Mouse (Mus musculus): Measurements from ENCODE around the gene Otud7b. TPM values are rescaled to one million over a fixed set of nuclear protein-coding genes. Genes with fewer than 3 reads are reported as not detected.

The Otud7b gene
- polyA plus RNA-seq, 1 experiment from 2014 or later = 10.4 TPM

DNA sequence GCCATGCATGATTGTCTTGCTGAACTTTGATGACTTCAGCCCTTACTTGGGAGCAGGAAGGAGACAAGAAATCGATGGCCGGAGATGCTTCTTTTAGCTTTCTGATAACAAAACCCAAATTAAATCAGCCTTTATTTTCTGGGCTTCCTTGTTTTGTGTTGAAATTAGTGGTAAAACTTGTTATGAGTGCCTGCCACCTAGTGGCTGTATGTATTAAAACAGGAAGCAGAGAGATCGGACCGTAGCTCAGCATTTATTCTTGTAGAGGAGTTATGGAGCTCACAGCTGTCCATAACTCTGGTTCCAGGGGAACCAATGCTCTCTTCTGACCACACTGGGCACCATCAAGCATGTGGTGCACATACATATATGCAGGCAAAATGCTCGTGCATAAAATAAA is 43.6 kb downstream of the Otud7b start:
- 0 out of 2 replicates have a peak, but pooled peaks cover 4% of the 10 kb centered on the region for H3K36me3 ChIP-seq (ENCODE audit: inconsistent target)
- no peaks in the 10 kb centered on the region for H3K79me2 ChIP-seq (ENCODE audit: inconsistent target)
- WGBS (ENCODE audit: missing documents) = 3% methylated on average over 5 of the region's 5 CpGs
- H3K4me3 ChIP-seq (ENCODE audit: inconsistent target) = no peak overlapping the region
- no peak overlapping the region for H3K27ac ChIP-seq

DNA sequence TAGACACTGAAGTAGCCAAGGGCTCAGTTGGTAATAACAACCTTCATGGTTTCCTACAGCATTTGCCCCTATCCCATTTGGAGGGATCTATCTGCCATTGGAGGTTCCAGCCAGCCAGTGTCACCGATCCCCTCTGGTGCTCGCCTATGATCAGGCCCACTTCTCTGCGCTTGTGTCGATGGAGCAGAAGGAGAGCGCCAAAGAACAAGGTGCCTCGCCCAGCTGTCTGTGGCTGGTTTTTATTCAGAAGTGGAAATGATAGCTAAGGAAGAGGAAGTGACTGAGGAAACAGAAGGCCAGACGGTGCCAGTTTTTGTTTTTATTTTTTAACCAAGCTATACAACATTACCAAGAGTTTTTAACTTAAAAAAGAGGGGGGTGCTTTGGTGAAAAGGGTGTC is 47.5 kb downstream of the Otud7b start:
- Histone ChIP-seq H3K79me2 (ENCODE audit: inconsistent target) (no peaks in the 10 kb centered on the region), H3K27ac (peak overlapping the region; percentile 44), H3K36me3 (ENCODE audit: inconsistent target) (peaks cover 17% of the 10 kb centered on the region; the same call in 1 of the 2 replicates), H3K4me3 (ENCODE audit: inconsistent target) (no peak overlapping the region)
- WGBS (ENCODE audit: missing documents) = 49% methylated on average over 6 of the region's 7 CpGs

DNA sequence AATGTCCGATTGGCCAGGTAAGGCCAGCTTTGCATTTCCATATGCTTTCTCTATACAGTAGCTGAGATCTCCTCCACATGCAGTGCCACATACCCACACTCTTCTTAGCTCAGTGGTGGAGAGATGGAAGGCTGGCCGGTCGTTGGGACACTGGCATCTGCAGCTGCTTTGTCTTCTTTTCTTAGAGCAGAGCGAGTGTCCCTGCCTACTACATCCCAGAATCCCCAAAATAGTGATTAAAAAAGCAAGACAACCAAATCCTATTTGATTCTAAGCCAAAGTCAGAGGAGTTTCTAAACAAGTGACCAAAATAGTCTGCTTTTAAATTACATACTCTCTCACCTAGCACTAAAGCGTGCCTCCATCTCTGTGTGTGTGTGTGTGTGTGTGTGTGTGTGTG is 48.3 kb downstream of the Otud7b start:
- WGBS (ENCODE audit: missing documents) = 94% methylated on average over 4 of the region's 5 CpGs
- no peaks in the 10 kb centered on the region for H3K79me2 ChIP-seq (ENCODE audit: inconsistent target)
- peaks cover 17% of the 10 kb centered on the region; the same call in 1 of the 2 replicates for H3K36me3 ChIP-seq (ENCODE audit: inconsistent target)
- H3K4me3 ChIP-seq (ENCODE audit: inconsistent target) = no peak overlapping the region
- peak overlapping the region; percentile 44; the same call in 1 of the 2 replicates for H3K27ac ChIP-seq

DNA sequence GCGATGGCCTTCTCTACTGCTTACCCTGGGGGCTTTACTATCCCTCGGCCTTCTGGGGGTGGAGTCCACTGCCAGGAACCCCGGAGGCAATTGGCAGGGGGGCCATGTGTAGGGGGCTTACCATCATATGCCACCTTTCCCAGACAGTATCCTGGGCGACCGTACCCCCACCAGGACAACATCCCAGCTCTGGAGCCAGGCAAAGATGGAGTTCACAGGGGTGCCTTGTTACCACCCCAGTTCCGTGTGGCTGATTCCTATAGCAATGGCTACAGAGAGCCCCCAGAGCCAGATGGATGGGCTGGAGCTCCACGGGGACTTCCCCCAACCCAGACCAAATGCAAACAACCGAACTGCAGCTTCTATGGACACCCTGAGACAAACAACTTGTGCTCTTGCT is 51.2 kb downstream of the Otud7b start:
- peaks cover 17% of the 10 kb centered on the region; the same call in 1 of the 2 replicates for H3K36me3 ChIP-seq (ENCODE audit: inconsistent target)

DNA sequence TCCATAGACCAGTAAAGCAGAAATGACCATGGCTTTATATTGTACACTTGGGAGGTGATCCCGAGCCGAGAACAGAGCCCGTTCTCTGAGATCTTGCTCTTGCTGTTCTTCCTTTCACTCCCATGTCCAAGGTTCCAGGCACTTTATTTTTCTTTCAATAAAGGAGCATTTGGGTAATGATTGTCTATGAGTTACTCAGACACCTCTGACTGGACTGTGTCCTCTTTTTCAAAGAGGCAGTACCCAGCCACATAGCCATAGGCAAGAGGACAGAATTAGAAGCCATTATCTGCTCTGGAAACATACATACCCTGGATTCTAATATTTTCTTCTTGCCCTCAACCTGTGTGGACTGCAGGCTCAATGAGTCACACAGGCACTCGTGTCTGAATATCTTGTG is 55.5 kb downstream of the Otud7b start:
- Histone ChIP-seq H3K79me2 (ENCODE audit: inconsistent target) (no peaks in the 10 kb centered on the region), H3K4me3 (ENCODE audit: inconsistent target) (no peak overlapping the region), H3K27ac (peak overlapping the region; percentile 86), H3K36me3 (ENCODE audit: inconsistent target) (no peaks in the 10 kb centered on the region)
- WGBS (ENCODE audit: missing documents) = 64% methylated on average over 4 of the region's 4 CpGs

More for the DNA sequence above, 51.2 kb downstream of the Otud7b start:
- WGBS (ENCODE audit: missing documents) = 96% methylated on average over 8 of the region's 8 CpGs
- H3K27ac ChIP-seq = no peak overlapping the region
- no peak overlapping the region for H3K4me3 ChIP-seq (ENCODE audit: inconsistent target)
- H3K79me2 ChIP-seq (ENCODE audit: inconsistent target) = no peaks in the 10 kb centered on the region

DNA sequence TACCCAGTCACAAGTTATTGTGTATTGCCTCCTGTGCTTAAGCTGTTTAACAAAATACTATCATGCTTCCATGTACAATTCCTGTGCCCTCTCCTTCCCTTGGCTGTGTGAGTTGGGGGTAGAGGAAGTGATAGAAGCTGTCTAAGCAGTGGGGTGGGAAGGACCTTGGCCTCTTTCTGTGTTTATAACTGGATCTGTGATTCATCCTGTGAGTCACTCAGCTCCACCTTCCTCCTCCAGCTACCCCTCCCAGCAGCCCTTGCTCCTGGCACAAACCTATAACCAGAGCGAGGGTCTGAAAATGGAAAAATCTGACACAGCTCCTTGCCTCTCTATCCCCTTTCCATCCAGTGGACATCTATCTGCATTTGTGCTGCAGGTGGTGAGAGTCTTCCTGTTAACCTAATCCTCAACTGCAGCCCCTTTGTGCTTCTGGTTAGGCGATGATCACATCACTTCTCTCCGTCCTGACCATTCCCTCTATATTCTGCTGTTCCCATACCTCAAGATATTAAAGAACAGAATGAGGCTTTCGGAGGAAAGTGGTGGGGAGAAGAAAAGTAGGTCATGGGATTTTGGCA is 56.0 kb downstream of the Otud7b start:
- H3K36me3 ChIP-seq (ENCODE audit: inconsistent target) = no peaks in the 10 kb centered on the region
- H3K4me3 ChIP-seq (ENCODE audit: inconsistent target) = peak overlapping the region; percentile 55; the same call in 1 of the 2 replicates
- peak overlapping the region; percentile 86 for H3K27ac ChIP-seq
- no peaks in the 10 kb centered on the region for H3K79me2 ChIP-seq (ENCODE audit: inconsistent target)
- WGBS (ENCODE audit: missing documents) = 65% methylated on average over 3 of the region's 4 CpGs

DNA sequence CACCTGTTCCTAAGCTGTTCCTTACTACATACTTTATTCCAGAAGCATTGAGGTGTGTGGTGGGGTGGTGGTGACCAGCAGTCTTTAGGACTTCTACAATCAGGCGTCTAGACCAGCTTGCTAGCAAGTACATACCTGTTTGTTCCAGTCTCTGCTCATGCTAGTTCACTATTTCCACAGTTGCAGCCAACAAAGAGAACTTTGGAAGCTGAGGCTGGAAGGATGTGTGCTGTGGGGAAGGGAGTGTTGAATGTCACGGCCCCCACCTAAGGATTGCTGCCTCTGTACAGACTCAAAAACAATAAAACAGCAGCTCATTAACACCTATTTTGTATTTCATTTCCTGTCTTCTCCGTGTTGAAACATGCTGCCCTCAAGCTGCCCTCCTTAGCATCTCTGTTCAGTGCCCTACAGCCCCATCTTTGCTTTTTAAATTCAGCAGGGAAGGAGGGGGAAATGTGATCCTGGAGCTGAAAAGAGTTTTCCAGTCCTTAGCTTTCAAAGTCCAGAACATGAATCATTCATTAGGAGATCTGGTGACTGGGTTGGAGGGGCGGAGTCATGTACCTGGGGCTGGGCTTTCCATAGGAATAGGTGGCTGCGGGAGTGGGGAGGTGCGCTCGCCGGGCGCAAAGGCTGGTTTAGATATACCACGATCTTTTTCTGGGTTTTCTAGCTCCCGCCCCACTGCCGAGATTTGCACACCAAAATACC is 56.6 kb downstream of the Otud7b start:
- peak overlapping the region; percentile 86 for H3K27ac ChIP-seq
- peak overlapping the region; percentile 55 for H3K4me3 ChIP-seq (ENCODE audit: inconsistent target)

DNA sequence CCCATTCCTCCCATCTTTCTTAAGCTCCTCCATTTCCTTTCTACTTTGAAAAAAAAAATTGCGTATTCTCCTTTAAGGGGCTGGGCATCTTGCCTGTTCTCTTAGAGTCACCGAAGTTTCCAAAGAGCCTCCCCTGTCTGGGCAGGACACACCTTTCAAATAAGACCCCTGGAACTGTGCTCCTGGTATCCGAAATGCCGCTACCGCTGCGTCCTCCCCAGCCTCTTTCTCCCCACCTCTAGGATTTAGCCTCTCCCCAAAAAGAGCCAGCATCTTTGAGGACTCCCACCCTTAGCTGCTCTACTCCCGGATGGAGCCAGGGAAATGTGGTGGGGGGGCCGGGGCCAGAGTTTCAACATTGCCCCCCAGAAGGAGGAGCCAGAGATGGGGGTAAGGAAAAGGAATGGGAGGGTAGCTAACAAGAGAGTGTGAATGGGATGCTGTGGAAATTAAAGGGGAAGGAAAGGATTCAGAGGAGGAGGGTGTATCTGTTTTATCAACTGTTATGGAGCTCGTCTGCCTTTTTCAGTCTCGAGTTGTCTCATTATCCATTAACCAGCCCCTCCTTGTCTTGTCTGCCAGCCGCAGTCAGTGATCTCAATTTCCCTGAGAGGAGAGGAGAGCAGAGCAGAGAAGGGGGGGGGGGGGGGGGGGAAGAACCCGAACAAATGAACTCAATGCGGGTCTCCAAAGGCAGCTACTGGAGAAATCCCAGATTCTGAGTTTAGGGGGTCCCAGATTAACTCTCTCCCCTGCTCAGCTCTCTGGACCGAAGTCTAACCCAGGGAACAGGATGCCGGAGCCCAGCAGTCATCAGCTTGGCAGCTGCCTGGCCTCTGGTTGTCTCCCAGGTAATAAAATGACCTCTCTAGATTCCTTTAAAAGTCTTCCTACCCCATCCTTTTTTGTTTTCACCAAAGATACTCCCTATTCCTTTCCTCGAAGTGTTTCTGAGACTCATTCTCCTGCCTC is 57.8 kb downstream of the Otud7b start, which contains the start of gene Mtmr11:
Mtmr11 (plus strand) TSS at position 136 of the 972 bp plus-strand sequence.
- WGBS (ENCODE audit: missing documents) = 33% methylated on average over 16 of the region's 16 CpGs
- Histone ChIP-seq H3K4me3 (ENCODE audit: inconsistent target) (peak within 1 kb of the TSS; percentile 55), H3K27ac (peak within 1 kb of the TSS; percentile 86), H3K79me2 (ENCODE audit: inconsistent target) (no peaks in the 10 kb centered on the region), H3K36me3 (ENCODE audit: inconsistent target) (no peaks in the 10 kb centered on the region)

More for the DNA sequence above, 56.6 kb downstream of the Otud7b start:
- no peaks in the 10 kb centered on the region for H3K36me3 ChIP-seq (ENCODE audit: inconsistent target)
- WGBS (ENCODE audit: missing documents) = 3% methylated on average over 12 of the region's 12 CpGs
- no peaks in the 10 kb centered on the region for H3K79me2 ChIP-seq (ENCODE audit: inconsistent target)

DNA sequence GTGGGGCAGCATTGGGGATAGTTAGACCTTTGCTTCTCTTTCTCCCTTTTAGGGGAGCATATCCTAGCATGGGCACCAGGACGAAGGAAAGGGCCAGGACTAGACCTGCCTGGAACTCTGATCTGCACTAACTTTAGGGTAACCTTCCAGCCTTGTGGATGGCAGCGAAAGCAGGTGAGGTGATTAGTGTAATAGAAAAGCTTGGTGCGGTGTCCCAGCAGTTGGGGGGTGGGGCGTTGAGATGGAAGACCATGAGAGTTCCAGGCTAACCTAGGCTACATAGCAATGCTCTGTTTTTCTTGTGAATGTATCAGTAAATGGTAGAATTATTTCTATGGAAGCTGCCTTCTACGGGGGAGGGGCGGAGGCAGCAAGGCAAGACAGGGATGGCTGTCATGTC is 58.7 kb downstream of the Otud7b start:
- Histone ChIP-seq H3K36me3 (ENCODE audit: inconsistent target) (no peaks in the 10 kb centered on the region), H3K79me2 (ENCODE audit: inconsistent target) (no peaks in the 10 kb centered on the region), H3K4me3 (ENCODE audit: inconsistent target) (no peak overlapping the region), H3K27ac (no peak overlapping the region)
- 92% methylated on average over 6 of the region's 6 CpGs for WGBS (ENCODE audit: missing documents)

DNA sequence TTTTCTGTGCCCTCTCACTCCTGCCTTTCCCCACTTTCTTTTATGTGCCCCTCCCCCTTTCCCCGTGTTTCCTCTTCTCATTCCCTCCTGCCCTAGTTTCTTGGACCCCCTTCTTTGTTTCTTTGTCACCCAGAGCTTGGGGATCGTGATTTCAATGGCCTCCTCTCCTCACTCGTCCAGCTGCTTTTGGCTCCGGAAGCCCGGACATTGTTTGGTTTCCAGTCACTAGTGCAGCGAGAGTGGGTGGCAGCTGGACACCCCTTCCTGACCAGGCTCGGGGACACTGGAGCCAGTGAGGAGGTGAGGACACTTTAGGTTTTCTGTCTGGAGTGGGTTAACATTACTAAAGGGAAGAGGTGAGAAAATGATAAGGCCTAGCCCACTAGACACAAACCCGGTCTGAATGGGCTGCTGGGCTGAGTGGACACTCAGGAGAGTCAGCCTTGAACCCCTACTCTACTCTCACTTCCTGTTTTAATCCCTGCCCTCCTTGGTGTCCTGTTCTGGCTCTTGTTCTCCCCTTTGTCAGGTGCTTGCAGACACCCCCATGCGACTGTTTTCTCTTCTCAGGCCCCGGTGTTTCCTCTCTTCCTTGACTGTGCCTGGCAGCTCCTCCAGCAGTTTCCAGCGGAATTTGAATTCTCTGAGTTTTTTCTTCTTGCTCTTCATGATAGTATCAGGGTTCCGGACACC is 64.3 kb downstream of the Otud7b start:
- no peaks in the 10 kb centered on the region for H3K36me3 ChIP-seq (ENCODE audit: inconsistent target)
- no peak overlapping the region for H3K4me3 ChIP-seq (ENCODE audit: inconsistent target)
- 86% methylated on average over 11 of the region's 12 CpGs for WGBS (ENCODE audit: missing documents)
- peaks cover 22% of the 10 kb centered on the region for H3K79me2 ChIP-seq (ENCODE audit: inconsistent target)
- no peak overlapping the region for H3K27ac ChIP-seq

DNA sequence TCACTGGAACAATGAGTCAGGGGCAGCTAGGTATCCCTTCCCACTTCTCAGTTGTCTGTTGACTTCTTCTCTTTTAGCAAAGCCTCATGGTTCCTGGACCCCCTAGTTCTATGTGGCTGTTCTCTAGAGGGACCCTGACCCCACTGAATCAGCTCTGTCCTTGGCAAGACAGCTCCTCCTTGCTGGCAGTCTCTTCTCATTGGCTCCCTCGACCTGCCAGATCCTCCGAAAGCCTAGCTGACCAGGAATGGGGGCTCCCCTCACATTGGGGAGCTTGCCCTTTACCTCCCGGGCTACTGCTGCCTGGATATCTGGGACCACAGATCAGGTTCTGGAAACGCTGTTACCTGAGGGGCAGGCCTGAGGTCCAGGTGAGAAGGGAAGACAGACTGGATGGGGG is 65.9 kb downstream of the Otud7b start:
- Histone ChIP-seq H3K4me3 (ENCODE audit: inconsistent target) (no peak overlapping the region), H3K27ac (peak overlapping the region; percentile 95)

DNA sequence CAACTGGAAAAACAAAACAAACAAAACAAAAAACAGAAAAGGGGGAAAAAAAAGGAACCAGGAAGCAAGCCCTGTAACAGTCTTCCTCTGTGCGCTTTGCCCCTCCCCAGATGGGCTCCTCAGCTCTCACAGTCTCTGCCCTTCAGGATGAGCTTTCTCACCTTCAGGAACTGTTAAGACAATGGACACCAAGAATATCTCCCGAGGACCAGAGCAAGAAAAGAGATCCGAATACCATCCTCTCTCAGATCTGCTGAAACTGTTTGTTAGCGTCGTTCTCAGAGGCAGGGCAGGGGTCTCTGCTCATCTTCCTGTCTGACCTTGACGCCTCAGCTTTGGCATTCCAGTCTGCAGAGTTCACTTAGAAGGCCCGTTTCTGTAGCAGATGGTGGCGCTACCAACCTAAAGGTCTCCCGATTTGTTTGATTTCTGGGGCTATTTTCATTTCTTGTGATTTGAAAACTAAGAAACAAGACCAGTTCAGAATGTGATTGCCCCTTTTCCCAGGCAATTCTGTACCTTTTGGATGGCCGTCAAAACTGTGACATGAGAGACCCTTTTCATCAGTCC is 66.7 kb downstream of the Otud7b start:
- H3K27ac ChIP-seq = peak overlapping the region; percentile 95
- 59% methylated on average over 10 of the region's 10 CpGs for WGBS (ENCODE audit: missing documents)
- peak overlapping the region; percentile 92 for H3K4me3 ChIP-seq (ENCODE audit: inconsistent target)
- H3K36me3 ChIP-seq (ENCODE audit: inconsistent target) = peaks cover 5% of the 10 kb centered on the region; the same call in 1 of the 2 replicates
- peaks cover 46% of the 10 kb centered on the region for H3K79me2 ChIP-seq (ENCODE audit: inconsistent target)

More for the DNA sequence above, 65.9 kb downstream of the Otud7b start:
- H3K79me2 ChIP-seq (ENCODE audit: inconsistent target) = peaks cover 39% of the 10 kb centered on the region
- no peaks in the 10 kb centered on the region for H3K36me3 ChIP-seq (ENCODE audit: inconsistent target)
- WGBS (ENCODE audit: missing documents) = 92% methylated on average over 4 of the region's 4 CpGs

DNA sequence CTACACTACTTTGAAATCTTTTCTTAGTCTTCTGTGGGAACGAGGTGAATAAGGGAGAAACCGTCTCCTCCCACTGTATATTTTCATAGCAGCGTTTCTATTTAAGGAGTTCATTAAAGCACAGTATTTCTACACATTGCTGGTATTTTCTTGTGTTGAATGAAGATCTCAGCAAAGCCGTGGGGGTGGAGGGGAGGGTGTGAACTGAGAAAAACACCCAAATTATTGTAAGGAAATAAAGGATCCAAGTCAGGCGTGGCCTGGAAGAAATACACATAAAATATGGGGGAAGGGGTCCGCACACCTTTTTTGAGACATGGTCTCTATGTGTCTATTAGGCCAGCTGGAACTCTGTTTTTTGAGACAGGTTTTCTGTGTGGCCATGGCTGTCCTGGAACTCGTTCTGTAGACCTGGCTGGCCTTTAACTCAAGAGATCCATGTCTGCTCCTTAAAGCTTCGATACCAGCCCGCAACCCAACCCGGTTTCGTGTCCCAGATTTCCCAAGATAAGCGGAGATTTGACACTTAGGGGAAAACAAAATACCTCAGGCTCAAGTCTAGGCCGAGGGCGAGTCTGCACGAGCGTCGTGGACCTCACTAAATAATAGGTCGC is 67.4 kb downstream of the Otud7b start:
- Histone ChIP-seq H3K4me3 (ENCODE audit: inconsistent target) (peak overlapping the region; percentile 92), H3K79me2 (ENCODE audit: inconsistent target) (peaks cover 52% of the 10 kb centered on the region), H3K27ac (peak overlapping the region; percentile 95), H3K36me3 (ENCODE audit: inconsistent target) (peaks cover 8% of the 10 kb centered on the region; the same call in 1 of the 2 replicates)
- 17% methylated on average over 18 of the region's 18 CpGs for WGBS (ENCODE audit: missing documents)

Measured in macrophage (primary cell).